Mouse (Mus musculus) kidney, embryonic 15.5 days (tissue): ENCODE data around the gene Mdga2. TPM values are rescaled to one million over a fixed set of nuclear protein-coding genes. Genes with fewer than 3 reads are reported as not detected.

Experiments
- ATAC-seq: fragments of 200-750 bp; cut with Nextera tagmentation; replicated peaks from 2 replicates; pipeline ENCODE4 v1.8.0; 2017; ENCODE audit warnings: moderate TSS enrichment; ENCODE audit not compliant: low FRiP score
- H3K27ac ChIP-seq: fragments of 300-500 bp; sonication (generic); 2 replicates; pipeline ENCODE4 v1.5.1; 2015; ENCODE audit warnings: mild to moderate bottlenecking, inconsistent platforms
- H3K27me3 ChIP-seq: fragments of 300-500 bp; sonication (generic); 2 replicates; pipeline ENCODE4 v1.6.1; 2015; ENCODE audit warnings: inconsistent platforms
- H3K36me3 ChIP-seq: fragments of 300-500 bp; sonication (generic); 2 replicates; pipeline ENCODE4 v1.6.1; 2015; ENCODE audit warnings: inconsistent platforms
- H3K4me1 ChIP-seq: fragments of 300-500 bp; sonication (generic); 2 replicates; pipeline ENCODE4 v1.6.1; 2015; ENCODE audit warnings: inconsistent platforms
- H3K4me2 ChIP-seq: fragments of 300-500 bp; sonication (generic); 2 replicates; pipeline ENCODE4 v1.6.1; 2015; ENCODE audit warnings: moderate library complexity, mild to moderate bottlenecking, inconsistent platforms
- H3K4me3 ChIP-seq: fragments of 300-500 bp; sonication (generic); replicated peaks from 2 replicates; pipeline ENCODE4 v1.5.1; 2015; ENCODE audit warnings: mild to moderate bottlenecking, inconsistent platforms
- H3K9ac ChIP-seq: fragments of 300-500 bp; sonication (generic); 2 replicates; pipeline ENCODE4 v1.6.1; 2015; ENCODE audit warnings: mild to moderate bottlenecking, inconsistent platforms
- H3K9me3 ChIP-seq: fragments of 300-500 bp; sonication (generic); replicated peaks from 2 replicates; pipeline ENCODE4 v1.6.1; 2016; ENCODE audit warnings: inconsistent platforms
- WGBS: fragments of 180-500 bp; shearing (Covaris S2); methylation state at CpG from one replicate; pipeline ENCODE4 v1.1.7; 2015; ENCODE audit warnings: mixed read lengths; 5-methylcytosine and 5-hydroxymethylcytosine counted together
- polyA plus RNA-seq: library from polyadenylated mRNA; unstranded; fragments of >200 nt; fragmentation: Nextera tagmentation; extraction: Ambion mirVana; gene quantifications from 2 replicates; pipeline ENCODE4 v1.2.1, GENCODE M21; 2015

Gene Mdga2
- 2.0 and 2.8 TPM in 2 replicates for polyA plus RNA-seq

DNA sequence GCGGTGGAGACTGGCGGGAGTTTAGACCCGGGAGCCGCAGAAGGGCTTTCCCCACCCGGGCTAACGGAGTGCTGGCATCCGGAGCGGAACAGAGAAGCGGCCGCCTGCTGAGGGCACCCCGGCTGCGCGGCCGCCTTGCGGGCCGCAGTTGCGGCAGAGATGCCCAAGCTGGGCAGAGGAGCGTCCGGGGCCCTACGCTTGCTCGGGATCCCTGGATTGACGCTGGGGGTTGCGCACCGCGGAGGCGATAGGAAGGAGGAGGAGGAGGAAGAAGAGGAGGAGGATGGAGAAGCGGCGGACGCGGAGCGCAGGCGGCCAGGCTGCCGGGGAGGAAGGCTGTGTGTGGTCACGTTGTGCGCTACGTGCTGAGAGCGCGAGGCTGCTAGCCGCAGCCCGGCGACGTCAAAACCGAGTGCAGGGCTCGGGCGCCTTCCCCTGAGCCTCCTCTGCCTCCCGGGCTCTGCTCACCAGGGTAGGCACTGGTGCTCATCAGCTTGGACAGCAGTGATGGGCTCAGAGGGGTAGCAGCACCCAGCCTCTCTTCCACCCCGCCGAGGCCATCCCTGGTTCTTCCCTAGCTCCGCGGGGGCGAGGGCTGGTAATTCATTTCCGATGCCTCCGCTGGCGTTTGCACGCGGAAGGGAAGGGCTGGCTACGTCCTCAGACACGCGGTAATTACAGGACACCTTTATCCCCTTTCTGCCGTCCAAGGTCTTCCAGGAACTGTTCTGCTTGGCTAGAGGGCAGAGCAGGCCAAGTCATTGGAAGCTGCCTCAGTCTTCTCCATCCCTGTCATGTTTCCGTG lies at the start of gene Mdga2:
Gene Mdga2 (minus strand): TSS at position 329 of the 805 bp plus-strand sequence.
- peaks cover 43% of the 10 kb centered on the region for H3K27me3 ChIP-seq
- under 1% methylated on average over 60 of the region's 61 CpGs for WGBS

DNA sequence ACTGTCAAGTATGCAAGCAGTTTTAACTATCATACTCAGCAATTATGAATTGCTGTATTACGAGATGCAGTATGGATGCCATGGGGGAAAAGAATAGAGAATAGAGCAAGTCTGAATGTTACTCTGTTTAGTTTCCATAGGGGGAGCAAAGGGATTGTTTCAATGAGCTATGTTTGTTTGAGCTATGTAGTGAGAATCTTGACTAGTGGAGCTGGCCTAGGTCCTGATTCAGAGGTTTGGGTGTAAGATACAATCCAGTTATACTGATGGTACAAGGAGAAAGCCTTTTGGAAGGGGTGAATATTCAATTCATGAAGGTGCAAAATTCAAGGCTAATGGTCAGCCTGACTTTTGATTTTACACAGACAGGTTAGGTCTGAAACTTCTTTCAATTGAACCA lies 45.1 kb upstream of the Mdga2 start:
- no peaks in the 10 kb centered on the region for H3K4me1 ChIP-seq
- ATAC-seq, result no peak
- H3K4me2 ChIP-seq, result no peak overlapping the region
- WGBS, result 80% methylated on average over 1 of the region's 1 CpGs
- no peaks in the 10 kb centered on the region for H3K9me3 ChIP-seq
- no peaks in the 10 kb centered on the region for H3K36me3 ChIP-seq
- H3K4me3 ChIP-seq, result no peak overlapping the region
- no peak overlapping the region for H3K9ac ChIP-seq
- no peaks in the 10 kb centered on the region for H3K27me3 ChIP-seq
- H3K27ac ChIP-seq, result no peak overlapping the region

More for the DNA sequence above, at the start of gene Mdga2:
- peak; percentile 71 for ATAC-seq
- Histone ChIP-seq H3K4me2 (peak within 1 kb of the TSS; percentile 96), H3K27ac (no peak within 1 kb of the TSS), H3K9me3 (no peaks in the 10 kb centered on the region), H3K4me3 (peak within 1 kb of the TSS; percentile 56), H3K4me1 (peaks cover 33% of the 10 kb centered on the region), H3K36me3 (no peaks in the 10 kb centered on the region), H3K9ac (peak within 1 kb of the TSS; percentile 44)

DNA sequence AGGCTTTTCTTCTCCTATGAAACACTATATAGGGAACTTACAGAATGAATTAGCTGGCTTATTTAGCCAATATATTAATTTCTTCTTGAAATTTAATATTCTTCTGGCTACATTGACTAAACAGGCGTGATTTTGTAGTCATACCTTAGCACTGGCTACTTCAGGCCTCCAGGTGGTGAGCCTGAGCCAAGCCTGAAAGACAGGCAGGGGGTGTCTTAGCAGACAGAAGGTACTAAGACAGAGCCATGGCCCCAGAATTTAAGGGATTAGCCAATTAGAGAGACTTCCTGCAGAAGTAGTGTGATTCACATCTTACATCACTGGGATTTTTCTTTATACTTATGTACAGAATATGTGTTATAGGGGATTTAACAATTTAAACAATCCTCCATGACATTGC lies 1.2 kb upstream of the Mdga2 start:
- no peak overlapping the region for H3K4me2 ChIP-seq
- 61% methylated on average over 1 of the region's 1 CpGs for WGBS
- H3K4me1 ChIP-seq, result peaks cover 33% of the 10 kb centered on the region
- no peak for ATAC-seq
- H3K4me3 ChIP-seq, result no peak overlapping the region
- H3K36me3 ChIP-seq, result no peaks in the 10 kb centered on the region
- H3K27me3 ChIP-seq, result peaks cover 43% of the 10 kb centered on the region
- H3K27ac ChIP-seq, result no peak overlapping the region
- H3K9me3 ChIP-seq, result no peaks in the 10 kb centered on the region
- H3K9ac ChIP-seq, result no peak overlapping the region

DNA sequence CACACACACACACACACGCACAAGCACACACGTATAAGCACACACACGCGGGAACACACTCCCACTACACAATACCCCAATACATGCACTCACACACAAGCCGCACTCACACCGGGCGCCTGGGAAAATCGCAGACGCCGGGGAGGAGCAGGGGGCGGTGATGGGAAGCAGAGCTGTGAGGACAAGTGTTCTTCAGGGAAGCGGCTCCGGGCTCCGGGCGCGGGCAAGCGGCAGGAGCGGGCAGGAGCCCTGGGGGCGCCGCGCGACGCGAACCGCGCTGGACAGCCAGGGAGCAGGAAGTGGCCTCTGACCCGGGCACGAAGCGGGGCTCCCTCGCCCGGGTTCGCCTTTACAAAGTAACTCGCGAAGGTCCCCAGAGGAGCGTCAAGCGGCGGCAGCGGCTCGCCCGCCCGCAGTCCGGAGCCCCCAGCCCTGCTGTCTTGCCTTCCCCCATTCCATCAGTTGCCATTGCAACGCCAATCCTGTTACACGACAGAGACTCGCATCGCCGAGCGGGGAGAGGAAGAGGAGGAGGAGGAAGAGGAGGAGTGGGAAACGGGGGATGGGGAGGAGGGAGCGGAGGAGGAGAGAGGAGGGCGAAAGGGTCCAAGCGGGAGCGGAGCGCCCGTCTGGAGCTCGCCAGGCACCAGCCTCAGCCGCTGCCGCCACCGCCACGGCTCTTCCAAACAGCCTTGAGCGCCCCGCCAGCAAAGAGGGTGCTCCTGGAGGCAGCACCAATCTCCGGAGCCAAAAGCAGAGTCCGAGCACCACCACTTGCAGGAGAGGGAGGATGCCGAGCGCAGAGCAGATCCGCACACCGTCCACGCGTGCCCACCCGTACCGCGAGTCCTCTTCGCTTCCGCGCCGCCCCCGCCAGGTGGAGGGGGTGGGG lies 774 bp downstream of the Mdga2 start:
- H3K9me3 ChIP-seq, result no peaks in the 10 kb centered on the region
- WGBS, result under 1% methylated on average over 77 of the region's 78 CpGs
- H3K4me3 ChIP-seq, result peak overlapping the region; percentile 56
- H3K27me3 ChIP-seq, result peaks cover 43% of the 10 kb centered on the region
- H3K4me1 ChIP-seq, result peaks cover 33% of the 10 kb centered on the region
- ATAC-seq, result peak; percentile 67
- H3K9ac ChIP-seq, result peak overlapping the region; percentile 44
- no peaks in the 10 kb centered on the region for H3K36me3 ChIP-seq
- H3K27ac ChIP-seq, result no peak overlapping the region
- H3K4me2 ChIP-seq, result peak overlapping the region; percentile 96

DNA sequence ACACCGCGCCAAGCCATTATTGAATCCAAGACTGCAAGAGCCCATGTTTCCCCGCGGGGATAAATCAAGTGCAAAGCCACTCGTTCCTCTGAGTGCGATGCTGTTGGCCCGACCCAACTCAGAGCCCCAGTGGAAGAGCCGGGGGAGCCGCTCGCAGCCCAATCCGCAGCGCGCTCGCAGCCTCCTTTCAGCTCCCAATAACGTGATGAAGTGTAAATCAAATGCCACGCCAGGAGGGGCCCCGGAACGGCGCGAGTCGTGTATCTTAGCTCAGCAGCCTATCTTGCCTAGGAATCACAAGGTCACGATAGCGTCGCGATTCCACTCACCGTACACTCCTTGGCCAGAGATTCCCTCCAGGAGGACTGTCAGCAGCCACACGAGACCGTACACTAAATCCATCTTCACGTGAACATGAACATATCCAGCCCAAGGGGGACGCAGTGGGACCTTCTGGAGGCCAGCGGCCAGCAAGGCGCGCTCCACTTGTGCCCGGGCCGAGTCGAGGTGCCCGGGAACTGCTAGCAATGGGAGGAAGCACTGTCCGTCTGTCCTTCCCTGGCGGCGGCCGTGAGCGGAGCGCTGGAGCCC lies 1.6 kb downstream of the Mdga2 start:
- under 1% methylated on average over 43 of the region's 43 CpGs for WGBS
- H3K9ac ChIP-seq, result 0 out of 2 replicates have a peak overlapping the region, but pooled peaks have one; percentile 44
- H3K27ac ChIP-seq, result no peak overlapping the region

DNA sequence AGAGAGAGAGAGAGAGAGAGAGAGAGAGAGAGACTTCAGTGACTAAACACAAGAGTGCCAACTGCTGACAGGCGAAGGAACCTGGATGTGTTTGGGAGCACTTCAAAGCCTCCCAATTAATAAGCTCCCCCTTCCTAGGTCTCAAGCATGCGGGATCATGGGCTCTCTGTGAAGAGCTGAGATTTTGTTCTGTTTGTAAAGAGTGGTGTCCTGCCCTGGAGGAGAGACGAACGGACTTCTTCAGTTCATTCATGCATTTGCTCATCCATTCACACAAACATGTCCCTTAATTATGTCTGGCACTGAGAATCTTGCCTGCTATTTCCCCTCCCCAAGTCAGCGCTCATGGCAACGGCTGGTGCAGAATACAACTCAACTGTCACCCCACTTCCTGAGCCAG lies 2.3 kb downstream of the Mdga2 start:
- Histone ChIP-seq H3K9ac (no peak overlapping the region), H3K4me2 (peak overlapping the region; percentile 96), H3K27me3 (peaks cover 43% of the 10 kb centered on the region), H3K27ac (no peak overlapping the region), H3K9me3 (no peaks in the 10 kb centered on the region), H3K4me1 (peaks cover 33% of the 10 kb centered on the region), H3K36me3 (no peaks in the 10 kb centered on the region), H3K4me3 (peak overlapping the region; percentile 56)
- WGBS, result 3% methylated on average over 6 of the region's 6 CpGs
- no peak for ATAC-seq

More for the DNA sequence above, 1.6 kb downstream of the Mdga2 start:
- peaks cover 43% of the 10 kb centered on the region for H3K27me3 ChIP-seq
- peak overlapping the region; percentile 96 for H3K4me2 ChIP-seq
- H3K36me3 ChIP-seq, result no peaks in the 10 kb centered on the region
- peak; percentile 19; the same call in 1 of the 2 replicates for ATAC-seq
- no peaks in the 10 kb centered on the region for H3K9me3 ChIP-seq
- H3K4me1 ChIP-seq, result peaks cover 33% of the 10 kb centered on the region
- peak overlapping the region; percentile 56 for H3K4me3 ChIP-seq

DNA sequence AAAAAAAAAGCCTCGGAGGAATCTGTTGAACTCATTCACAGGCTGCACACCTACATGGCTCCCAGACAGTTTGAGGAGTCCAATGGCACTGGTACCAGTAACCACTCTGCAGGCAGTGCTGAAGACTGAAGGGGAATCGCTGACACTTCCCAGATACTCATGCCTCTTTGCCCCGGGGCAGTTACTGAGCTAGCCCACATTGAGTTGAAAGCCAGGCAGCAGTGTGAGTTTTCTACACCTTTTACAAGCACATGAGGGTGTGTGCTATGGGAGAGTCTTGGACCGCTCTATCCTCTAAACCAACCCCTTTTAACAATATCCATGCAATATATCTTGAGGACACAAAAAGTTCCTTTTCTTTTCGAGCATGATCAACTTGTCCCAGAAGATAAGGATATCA lies 2.8 kb downstream of the Mdga2 start:
- 0 out of 2 replicates have a peak overlapping the region, but pooled peaks have one; percentile 25 for H3K4me2 ChIP-seq
- no peaks in the 10 kb centered on the region for H3K36me3 ChIP-seq
- no peak for ATAC-seq
- H3K27me3 ChIP-seq, result peaks cover 41% of the 10 kb centered on the region
- H3K9ac ChIP-seq, result no peak overlapping the region
- H3K4me3 ChIP-seq, result no peak overlapping the region; the same call in 1 of the 2 replicates
- 26% methylated on average over 5 of the region's 5 CpGs for WGBS
- no peak overlapping the region for H3K27ac ChIP-seq
- H3K9me3 ChIP-seq, result no peaks in the 10 kb centered on the region
- peaks cover 33% of the 10 kb centered on the region for H3K4me1 ChIP-seq

DNA sequence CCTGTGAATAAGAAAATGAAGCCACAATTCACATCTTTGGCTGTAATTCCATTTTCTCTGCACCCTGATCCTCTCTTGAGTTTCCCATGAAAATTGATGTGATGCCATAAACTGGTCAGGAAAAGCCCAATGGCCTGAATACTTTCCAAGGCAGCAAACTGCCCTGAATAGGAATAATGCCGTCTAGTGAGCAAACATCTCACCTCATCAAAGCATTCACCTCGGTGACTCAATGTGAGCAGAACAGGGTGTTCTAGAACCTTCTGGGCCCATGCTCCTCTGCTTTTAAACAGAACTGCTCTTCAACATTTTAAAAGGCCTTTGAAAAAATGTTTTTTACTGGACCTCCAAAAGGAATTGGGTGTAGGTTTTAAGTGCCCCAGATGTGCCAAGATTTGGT lies 9.5 kb downstream of the Mdga2 start:
- Histone ChIP-seq H3K27ac (no peak overlapping the region), H3K9ac (no peak overlapping the region), H3K4me1 (no peaks in the 10 kb centered on the region), H3K27me3 (no peaks in the 10 kb centered on the region), H3K4me2 (no peak overlapping the region), H3K36me3 (no peaks in the 10 kb centered on the region), H3K4me3 (no peak overlapping the region), H3K9me3 (no peaks in the 10 kb centered on the region)
- 64% methylated on average over 2 of the region's 2 CpGs for WGBS
- ATAC-seq, result no peak

DNA sequence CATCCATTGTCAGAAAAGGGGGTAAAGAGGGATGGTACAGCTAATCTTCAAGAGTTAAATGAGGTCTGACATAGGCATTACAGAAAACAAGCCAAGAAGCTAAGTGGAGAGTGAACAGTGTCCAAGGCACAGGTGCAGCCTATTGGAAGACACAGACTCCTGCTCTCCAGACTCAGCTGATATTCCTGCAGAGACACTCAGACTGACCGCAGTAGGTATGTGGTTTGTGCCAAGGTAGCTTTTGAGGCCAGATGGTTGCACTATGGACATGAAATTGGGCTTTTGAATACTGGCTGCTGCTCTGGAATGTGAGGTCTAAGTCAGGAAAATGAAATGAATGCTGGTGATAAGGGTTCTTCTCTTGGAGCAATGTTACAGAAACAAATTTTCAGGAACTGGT lies 44.2 kb downstream of the Mdga2 start:
- Histone ChIP-seq H3K4me3 (no peak overlapping the region), H3K4me2 (no peak overlapping the region), H3K36me3 (no peaks in the 10 kb centered on the region), H3K4me1 (no peaks in the 10 kb centered on the region), H3K9ac (no peak overlapping the region), H3K27me3 (no peaks in the 10 kb centered on the region), H3K9me3 (no peaks in the 10 kb centered on the region), H3K27ac (no peak overlapping the region)
- ATAC-seq, result no peak
- 87% methylated on average over 1 of the region's 1 CpGs for WGBS

DNA sequence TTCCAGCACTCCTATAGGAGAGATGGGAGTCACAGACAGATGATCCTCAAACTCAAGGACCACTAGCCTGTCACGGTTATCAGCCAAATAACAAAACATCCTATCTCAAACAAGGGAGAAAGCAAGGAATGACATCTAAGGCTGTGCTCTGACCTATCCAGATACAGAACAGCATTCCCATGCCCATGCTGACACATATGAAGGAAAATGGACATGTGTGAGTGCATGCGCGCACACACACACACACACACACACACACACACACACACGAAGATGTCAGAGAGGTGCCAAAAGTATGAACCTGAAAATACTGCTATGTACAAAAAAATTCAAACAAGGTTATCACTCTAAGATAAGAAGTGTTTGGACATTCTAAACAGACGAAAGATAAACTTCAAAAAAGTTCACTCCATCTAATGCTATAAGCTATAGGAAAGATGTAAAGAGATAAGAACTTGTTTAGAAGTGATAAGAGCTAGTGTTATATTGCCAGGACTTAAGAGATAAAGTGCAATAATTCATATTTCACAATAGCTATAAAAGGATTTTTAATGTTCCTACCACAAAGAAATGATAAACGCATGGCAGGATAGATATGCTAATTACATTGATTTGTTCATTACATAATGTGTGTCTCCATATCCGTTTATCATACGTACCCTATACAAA lies 65.6 kb downstream of the Mdga2 start:
- H3K9me3 ChIP-seq, result no peaks in the 10 kb centered on the region
- 87% methylated on average over 8 of the region's 8 CpGs for WGBS
- ATAC-seq, result no peak
- no peak overlapping the region for H3K9ac ChIP-seq
- H3K4me2 ChIP-seq, result no peak overlapping the region
- H3K4me3 ChIP-seq, result no peak overlapping the region
- H3K27ac ChIP-seq, result no peak overlapping the region
- H3K4me1 ChIP-seq, result no peaks in the 10 kb centered on the region
- H3K36me3 ChIP-seq, result no peaks in the 10 kb centered on the region
- no peaks in the 10 kb centered on the region for H3K27me3 ChIP-seq

DNA sequence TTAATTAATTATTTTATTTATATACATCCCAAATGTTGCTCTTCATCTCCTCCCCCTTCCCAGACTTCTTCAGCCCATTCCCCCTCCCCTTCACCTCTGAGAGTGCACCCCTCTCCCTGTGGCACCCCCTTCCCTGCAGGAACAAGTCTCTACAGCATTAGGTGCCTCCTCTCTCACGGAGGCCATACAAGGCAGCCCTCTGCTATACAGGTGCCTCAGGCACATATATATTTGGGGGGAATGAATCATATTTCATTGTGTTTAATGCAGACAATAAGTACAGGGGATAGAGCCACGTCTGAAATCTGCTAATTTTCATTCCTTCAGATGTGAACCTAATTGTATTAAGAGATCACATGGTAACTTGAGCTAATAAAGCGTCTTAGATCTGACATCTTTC lies 69.3 kb downstream of the Mdga2 start:
- WGBS, result 65% methylated on average over 3 of the region's 3 CpGs

More for the DNA sequence above, 69.3 kb downstream of the Mdga2 start:
- Histone ChIP-seq H3K36me3 (no peaks in the 10 kb centered on the region), H3K27me3 (no peaks in the 10 kb centered on the region), H3K9ac (no peak overlapping the region), H3K9me3 (no peaks in the 10 kb centered on the region), H3K4me1 (no peaks in the 10 kb centered on the region), H3K4me2 (no peak overlapping the region), H3K4me3 (no peak overlapping the region), H3K27ac (no peak overlapping the region)
- ATAC-seq, result no peak
